Mouse (Mus musculus) yolk sac, embryonic 10.5 days (tissue): ENCODE measurements around the gene Rapgef1.
"Not testable (repeated sequence)": the region's sequence is repeated elsewhere in the genome, so short reads cannot be mapped to it uniquely, and the experiment has no call there.

ENCODE experiments used
- DNase-seq: peaks from one replicate; pipeline ENCODE4 v3.0.0-alpha.2; 2017; ENCODE audit warnings: low spot score

Rapgef1 gene

GRCm38 (mm10) chr2:29703104-29704081, 83.9 kb downstream of the Rapgef1 start:
- no peak for DNase-seq

GRCm38 (mm10) chr2:29705493-29705892, 86.0 kb downstream of the Rapgef1 start:
- no peak for DNase-seq

GRCm38 (mm10) chr2:29706726-29707620, 87.5 kb downstream of the Rapgef1 start:
- DNase-seq = no peak

- DNase-seq = no peak
Observed at GRCm38 (mm10) chr2:29707731-29708130, 88.2 kb downstream of the Rapgef1 start.

GRCm38 (mm10) chr2:29708209-29708608, 88.7 kb downstream of the Rapgef1 start:
- not testable (repeated sequence) for DNase-seq

GRCm38 (mm10) chr2:29711038-29711437, 91.5 kb downstream of the Rapgef1 start:
- DNase-seq = no peak

- no peak for DNase-seq
Observed at GRCm38 (mm10) chr2:29711877-29712276, 92.4 kb downstream of the Rapgef1 start.

GRCm38 (mm10) chr2:29713501-29713900, 94.0 kb downstream of the Rapgef1 start:
- DNase-seq = no peak

GRCm38 (mm10) chr2:29714127-29714526, 94.6 kb downstream of the Rapgef1 start:
- DNase-seq = no peak

GRCm38 (mm10) chr2:29716143-29716542, 96.6 kb downstream of the Rapgef1 start:
- DNase-seq = no peak

- DNase-seq = peak; percentile 71
Observed at GRCm38 (mm10) chr2:29716691-29717090, 97.2 kb downstream of the Rapgef1 start.

GRCm38 (mm10) chr2:29718581-29718980, 99.1 kb downstream of the Rapgef1 start:
- DNase-seq = no peak

- DNase-seq = no peak
Observed at GRCm38 (mm10) chr2:29723132-29723531, 103.6 kb downstream of the Rapgef1 start.

- DNase-seq = no peak
Observed at GRCm38 (mm10) chr2:29724664-29725365, 105.3 kb downstream of the Rapgef1 start.

GRCm38 (mm10) chr2:29729500-29729899, 110.0 kb downstream of the Rapgef1 start:
- DNase-seq = no peak

GRCm38 (mm10) chr2:29731545-29731944, 112.0 kb downstream of the Rapgef1 start:
- DNase-seq = no peak

- peak; percentile 67 for DNase-seq
Observed at GRCm38 (mm10) chr2:29732559-29732958, 113.0 kb downstream of the Rapgef1 start.

GRCm38 (mm10) chr2:29733348-29733747, 113.8 kb downstream of the Rapgef1 start:
- no peak for DNase-seq

GRCm38 (mm10) chr2:29735708-29736107, 116.2 kb downstream of the Rapgef1 start:
- DNase-seq = no peak

- DNase-seq = no peak
Observed at GRCm38 (mm10) chr2:29737209-29737925, 117.8 kb downstream of the Rapgef1 start.

GRCm38 (mm10) chr2:29738799-29739198, 119.3 kb downstream of the Rapgef1 start:
- no peak for DNase-seq
